Mouse (Mus musculus) gastrocnemius, adult 8-10 months (tissue): ENCODE results near the gene Robo4. TPM values are rescaled to one million over a fixed set of nuclear protein-coding genes. Genes with fewer than 3 reads are reported as not detected.

Source experiments
- DNase-seq, 2 experiments: peaks; one replicate each; pipeline ENCODE4 v3.0.0; 2022; ENCODE audit warnings: low spot score in 2 of 2
- total RNA-seq, 4 experiments: library from RNA; stranded (reverse); gene quantifications; 2 replicates each; pipeline ENCODE4 v1.2.4; 2022

Gene Robo4
- total RNA-seq, 4 experiments from 2014 or later = 6.8 to 9.2 (median 7.1) TPM

DNA sequence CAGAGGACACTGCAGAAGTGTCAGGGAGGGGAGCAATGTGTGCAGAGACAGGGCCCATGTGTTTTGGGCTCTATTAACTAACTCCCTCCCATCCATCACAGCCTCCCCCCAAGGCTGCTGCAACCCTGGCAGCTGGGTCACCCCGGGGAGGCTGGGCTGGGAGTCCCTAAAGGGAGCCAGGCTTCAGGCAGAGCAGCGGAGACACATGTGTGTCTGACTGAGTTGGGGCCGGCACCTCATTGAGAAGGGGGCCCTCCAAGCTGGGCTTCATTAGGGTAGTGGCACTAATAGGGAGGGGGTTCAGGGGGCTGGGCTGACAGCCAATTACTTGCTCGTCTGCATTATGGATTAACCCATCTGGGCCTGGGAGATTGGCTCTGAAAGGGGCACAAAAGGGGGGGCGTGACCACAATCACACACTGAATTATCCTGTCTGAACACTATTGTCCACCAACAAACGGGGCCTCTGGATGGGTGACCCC is 52.4 kb downstream of the Robo4 start:
- no peak for DNase-seq

DNA sequence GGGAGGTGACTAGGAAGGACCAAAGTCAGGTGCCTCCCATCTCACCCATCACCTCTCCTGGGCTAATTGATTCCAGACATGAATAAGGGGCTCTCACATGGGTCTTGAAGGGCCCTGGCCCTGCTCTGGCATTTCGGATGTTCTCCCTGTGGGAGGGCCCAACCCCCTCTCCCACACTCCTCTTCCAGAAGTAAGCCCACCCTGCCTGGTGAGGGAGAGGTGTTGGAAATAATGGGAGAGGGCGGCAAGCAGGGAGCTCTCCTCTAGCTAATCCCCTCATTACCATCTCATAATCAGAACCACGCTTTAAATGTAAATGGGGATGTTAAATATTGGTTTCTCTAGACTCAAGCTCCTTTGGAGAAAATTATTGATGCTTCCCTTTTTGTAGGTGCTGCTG is 53.3 kb downstream of the Robo4 start:
- no peak for DNase-seq

DNA sequence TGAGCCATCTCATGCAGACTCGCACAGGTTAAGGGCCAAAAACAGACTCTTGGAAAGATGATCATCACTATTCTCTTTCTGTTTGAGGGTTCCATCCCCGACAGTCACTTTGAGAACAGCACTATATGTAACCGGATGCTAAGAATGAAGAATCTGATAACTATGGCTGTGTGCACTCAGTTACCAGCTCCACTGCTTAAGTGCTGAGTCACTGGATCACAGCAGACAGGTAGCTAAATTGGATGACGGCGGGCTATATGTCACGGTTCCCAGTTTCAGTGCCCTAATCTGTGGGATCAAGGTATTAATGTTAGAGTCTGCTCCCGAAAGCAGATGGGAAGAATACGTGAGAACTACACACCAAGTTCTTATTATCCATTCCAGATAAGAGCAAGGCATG is 54.2 kb downstream of the Robo4 start:
- no peak for DNase-seq

DNA sequence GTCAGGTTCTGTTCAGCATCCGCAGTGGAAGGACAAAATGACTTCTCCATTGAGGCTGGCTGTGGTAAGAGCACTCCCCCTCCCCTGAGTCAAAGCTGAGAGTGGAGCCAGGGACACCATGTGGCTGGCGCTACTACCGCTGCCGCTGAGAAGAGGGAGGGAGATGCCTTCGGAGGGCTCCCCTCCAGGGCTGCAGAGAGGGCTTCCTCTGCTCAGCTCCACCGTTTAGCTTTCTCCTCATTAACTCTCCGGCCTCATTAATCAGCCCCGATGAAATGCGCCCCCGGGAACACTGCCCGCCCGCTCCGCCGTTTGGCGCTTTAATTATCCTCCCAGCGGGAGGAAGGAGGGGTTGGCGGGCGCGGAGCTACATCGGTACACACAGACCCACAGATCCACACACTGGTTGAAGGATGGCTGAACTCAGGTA is 54.8 kb downstream of the Robo4 start:
- no peak for DNase-seq

DNA sequence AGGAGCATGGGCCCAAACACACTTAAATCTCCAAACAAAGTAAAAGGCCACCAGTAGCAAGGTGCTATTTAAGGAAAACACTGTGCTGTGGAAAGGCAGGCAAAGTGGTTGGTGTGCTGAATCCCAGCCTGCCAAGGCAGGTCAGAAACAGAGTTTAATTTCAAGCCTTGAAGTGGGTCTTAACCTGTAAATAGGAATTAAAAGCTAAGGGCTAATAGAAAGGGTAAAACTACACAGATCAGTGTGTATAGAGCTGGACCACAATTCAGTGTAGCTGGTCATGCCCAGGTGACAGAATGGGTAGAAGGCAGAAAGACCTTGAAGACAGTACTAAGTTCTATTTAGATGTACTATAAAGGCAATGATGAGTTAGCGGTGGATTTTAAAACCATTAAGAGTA is 55.5 kb downstream of the Robo4 start:
- no peak for DNase-seq

DNA sequence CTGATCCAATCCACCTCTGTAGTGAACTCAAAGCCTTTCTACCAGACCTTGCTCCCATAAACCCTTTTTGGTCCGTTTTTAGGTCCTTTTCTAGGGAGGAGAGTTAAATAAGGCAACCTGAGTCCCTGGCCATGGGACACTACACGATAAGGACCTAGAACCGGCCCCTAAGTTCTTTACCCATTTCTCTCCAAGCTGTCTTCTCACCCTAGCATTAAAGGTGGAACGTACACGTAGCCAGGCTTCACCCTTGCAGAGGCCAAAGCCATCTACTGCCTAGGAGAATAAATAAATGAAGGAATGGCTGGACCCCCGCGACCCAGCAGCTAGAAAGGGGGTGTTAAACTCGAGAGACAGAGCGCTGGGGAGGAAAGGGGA is 58.0 kb downstream of the Robo4 start:
- DNase-seq = no peak

DNA sequence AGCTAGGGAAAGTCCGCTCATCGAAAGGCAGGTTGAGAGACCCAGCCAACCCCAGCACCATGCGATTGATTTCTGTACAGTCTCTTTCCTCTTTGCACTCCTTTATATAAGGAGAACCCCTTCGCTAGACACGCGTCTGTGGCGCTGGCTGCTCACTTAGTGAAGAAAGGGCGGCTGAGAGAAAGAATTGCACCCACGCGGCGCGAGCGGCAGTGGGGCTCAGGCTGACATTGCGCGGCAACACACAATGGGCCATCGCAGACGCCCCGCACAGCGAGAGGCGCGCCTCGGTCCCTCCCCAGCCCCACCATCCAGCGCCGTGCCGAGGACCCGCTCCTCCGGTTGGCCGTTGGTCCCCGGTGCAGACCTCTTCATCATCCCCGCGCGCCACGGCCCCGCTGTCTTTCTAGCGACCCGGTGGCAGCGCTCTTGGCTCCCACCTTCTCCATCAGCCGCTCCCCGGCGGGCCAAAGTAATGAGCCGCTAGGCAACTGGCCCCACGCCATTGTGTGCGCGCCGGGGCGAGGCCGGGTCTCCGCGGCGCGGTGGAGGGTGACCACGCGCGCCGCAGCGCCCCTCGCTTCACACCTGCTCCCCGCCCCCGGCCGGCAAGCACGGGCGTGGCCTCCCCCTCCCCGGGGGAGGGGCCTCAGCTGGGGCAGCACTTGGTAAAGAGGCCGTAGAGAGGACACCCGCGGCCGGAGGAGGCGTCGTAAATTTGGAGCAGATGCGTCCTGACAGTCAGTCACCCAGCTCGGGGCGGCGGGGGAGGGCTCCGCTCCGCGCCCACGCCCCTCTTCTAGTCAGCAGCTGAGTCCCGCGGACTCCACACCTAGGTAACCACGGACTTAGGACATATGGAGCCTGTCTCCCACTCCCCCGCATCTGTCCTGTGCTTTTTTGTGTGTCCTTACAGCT is 58.6 kb downstream of the Robo4 start:
- DNase-seq = no peak

DNA sequence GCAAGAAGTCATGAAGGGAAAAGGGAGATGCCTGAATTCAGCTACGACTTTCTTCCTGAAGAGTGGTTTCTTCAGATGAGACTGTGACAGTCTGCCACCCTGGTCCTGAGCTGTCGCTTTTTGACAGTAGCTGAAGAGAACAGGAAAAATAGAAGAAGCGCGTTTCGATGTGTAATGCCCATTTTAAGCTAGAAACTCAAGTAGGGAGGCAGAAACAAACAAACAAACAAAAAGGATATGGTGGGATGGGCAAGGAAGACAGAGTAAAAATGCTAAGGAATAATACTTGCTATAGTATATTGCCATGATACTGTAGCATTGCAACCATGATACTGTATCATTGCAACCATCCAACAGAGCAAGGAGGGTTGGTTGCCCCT is 59.3 kb downstream of the Robo4 start:
- no peak for DNase-seq

DNA sequence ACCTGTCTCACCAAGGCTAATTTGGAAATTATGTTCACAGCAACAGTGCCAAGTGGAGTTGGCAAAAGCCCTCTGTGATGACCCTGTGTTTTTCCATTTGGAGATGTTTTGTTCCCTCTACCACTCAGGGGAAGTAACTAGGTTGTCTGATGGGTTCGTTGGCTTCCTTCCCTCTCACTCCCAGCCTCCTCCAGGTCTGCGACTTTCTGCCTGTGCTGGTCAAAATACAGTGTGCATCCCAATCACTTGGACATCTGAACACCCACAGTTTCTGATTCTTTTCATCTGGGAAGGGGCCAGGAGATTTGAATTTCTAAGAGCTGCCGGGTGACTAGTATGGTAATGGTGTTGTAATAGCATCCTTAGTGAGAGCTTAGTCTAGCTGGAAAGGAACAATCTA is 59.9 kb downstream of the Robo4 start:
- no peak for DNase-seq

DNA sequence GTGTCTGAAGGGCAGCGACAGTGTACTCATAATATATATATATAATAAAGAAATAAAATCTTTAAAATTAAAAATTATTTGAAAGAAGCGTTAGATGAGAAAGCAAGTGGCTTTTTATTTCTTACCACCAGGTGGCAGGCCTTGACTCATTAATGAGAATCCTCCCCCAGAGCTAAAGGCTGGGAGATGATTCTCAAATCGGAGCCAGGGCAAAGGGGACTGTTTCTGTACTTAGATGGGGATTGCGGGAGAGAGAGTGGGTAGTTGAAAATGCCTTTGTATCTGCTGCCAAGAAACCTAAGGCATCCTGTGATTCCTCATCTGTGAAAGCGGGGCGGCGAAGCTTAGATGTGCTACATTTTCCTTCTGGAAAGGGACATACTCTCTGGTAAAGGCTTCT is 61.1 kb downstream of the Robo4 start:
- no peak for DNase-seq

Other genes starting within 250 kb of the Robo4 start
- 1 to 10 TPM; 1.9 to 2.9 (median 2.8) TPM for gene Tmem218, start 193.7 kb upstream of the Robo4 start, total RNA-seq
- under 1 TPM; 0.17 to 0.65 (median 0.23) TPM for gene Slc37a2, start 146.2 kb upstream of the Robo4 start, total RNA-seq
- 1 to 10 TPM; 1.3 to 1.7 (median 1.6) TPM for gene Ccdc15, start 53.5 kb upstream of the Robo4 start, total RNA-seq
- gene Hepacam, start 34.5 kb upstream of the Robo4 start, total RNA-seq = under 1 TPM in 1 of 4 experiments, not detected in 3; 0.21 TPM
- gene Robo3, start 31.3 kb downstream of the Robo4 start, total RNA-seq = not detected
- 1 to 10 TPM; 2.2 to 3.2 (median 2.3) TPM for gene Msantd2, start 87.4 kb downstream of the Robo4 start, total RNA-seq
- 10 to 100 TPM; 11.7 to 19.3 (median 15.3) TPM for gene Esam, start 126.2 kb downstream of the Robo4 start, total RNA-seq
- gene Vsig2, start 137.4 kb downstream of the Robo4 start, total RNA-seq = 1 to 10 TPM in 1 of 4 experiments, under 1 TPM in 3; 0.70 to 2.1 (median 0.78) TPM
- under 1 TPM; 0.44 to 0.67 (median 0.55) TPM for gene Nrgn, start 151.0 kb downstream of the Robo4 start, total RNA-seq
- 1 to 10 TPM; 3.5 to 5.0 (median 4.1) TPM for gene Siae, start 153.8 kb downstream of the Robo4 start, total RNA-seq
- gene Spa17, start 211.8 kb downstream of the Robo4 start, total RNA-seq = 1 to 10 TPM; 1.6 to 3.1 (median 2.2) TPM